Mouse (Mus musculus): ENCODE results near the gene Ebf1. TPM values are rescaled to one million over a fixed set of nuclear protein-coding genes. Genes with fewer than 3 reads are reported as not detected.

Gene Ebf1
- total RNA-seq, 1 experiment from 2014 or later = 184 TPM

DNA sequence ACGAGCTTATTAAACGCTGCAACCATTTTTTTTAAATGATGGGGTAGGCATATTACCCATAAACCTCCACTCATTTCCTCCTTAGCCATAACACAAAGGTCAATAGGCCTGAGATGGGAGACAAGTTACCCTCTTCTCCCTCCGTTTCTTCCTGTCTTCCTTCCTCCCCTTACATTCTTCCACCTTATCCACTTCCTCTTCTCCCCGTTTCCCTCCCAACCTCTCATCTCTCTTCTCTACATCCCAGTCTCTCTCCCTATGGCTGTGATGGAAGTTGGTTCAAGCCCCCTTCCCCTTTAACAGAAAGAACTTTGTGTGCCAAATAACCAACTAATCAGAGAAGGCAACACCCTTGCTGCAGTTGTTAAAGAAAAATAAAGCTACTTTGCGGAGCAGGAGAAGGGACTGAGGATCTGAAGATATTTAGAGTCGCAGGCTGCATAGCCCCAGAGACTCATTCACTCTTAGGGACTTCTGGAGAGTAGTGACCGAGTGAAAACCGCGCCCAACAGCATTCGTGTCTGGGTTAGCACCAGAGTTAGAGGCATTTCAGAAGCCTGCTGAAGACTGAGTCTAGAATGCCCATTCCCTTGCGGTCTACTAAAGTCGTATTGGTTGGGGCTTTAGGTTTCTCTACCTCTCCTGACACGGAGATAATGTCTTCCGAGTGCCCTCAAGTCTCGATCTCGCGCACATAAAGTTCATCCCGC lies 884 bp upstream of the Ebf1 start:
- no peak for ATAC-seq (ENCODE audit: extremely low read depth, insufficient number of reproducible peaks, low FRiP score, poor library complexity, severe bottlenecking)

DNA sequence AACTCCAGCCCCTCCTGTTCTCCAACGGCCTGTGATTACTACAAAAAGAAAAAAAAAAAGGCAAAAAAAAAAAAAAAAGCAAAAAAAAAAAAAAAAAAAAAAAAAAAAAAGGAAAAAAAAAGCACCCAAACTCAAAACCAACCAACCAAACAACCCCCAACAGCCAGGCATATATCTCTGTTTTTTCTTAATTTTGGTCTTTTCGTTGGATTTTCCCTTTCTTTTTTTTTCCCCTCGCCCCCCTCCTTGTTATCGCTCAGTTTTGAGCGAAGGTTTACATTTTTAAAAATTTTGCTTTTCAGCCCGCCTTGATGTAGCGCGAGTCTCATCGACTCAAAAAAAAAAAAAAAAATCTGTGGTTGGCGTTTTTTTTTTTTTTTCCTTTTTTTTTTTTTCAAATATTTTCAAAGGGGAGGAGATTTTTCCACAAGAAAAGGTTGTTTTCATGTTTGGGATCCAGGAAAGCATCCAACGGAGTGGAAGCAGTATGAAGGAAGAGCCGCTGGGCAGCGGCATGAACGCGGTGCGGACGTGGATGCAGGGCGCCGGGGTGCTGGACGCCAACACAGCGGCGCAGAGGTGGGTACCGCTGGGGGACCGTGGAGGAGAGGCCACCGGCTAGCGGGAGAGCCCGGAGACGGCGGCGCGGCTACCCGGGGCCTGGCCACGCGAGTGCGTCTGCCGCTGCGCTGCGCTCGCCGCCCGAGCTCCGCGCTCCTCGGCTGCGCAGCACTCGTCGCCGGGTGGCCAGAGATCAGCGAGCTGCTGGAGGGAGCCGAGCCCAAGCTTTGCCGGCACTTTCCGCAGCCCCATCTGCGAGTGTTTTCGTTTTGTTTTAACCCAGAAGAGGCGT lies 843 bp downstream of the Ebf1 start:
- no peak for ATAC-seq (ENCODE audit: extremely low read depth, insufficient number of reproducible peaks, low FRiP score, poor library complexity, severe bottlenecking)

DNA sequence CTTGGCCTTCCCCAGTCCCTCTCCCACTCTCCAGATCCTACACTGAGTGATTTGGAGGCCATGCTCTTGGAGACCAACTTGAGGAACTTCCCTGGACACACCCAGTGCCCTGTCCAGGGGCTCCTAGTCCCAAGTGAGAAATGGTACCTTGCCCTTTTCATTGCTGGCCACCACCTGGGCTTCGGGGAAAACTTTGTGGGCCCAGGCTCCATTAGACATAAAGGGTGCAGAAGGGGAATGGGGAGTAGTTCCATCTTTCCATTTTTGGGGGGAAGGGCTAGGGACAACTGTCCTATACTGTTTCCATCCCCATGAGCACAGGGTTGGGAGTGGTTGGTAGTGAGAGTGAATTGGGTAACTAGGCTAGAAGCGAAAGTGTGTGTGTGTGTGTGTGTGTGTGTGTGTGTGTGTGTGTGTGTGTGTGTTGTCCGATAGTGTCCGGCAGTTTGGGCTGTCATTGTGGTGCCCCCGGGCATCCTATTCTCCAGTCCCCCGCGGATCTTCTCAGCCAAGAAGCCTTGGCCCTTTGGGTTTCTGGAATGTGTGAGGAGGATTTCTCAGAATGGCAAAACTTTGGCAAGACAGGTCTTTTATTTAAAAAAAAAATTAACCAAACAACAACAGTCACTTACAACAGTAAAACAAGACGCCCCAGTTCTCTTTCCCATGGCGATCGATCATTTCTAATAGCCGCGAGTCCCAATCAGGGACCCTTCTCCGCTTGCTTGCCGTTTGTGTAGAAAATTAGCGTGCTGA lies 2.2 kb downstream of the Ebf1 start:
- ATAC-seq (ENCODE audit: extremely low read depth, insufficient number of reproducible peaks, low FRiP score, poor library complexity, severe bottlenecking) = no peak

DNA sequence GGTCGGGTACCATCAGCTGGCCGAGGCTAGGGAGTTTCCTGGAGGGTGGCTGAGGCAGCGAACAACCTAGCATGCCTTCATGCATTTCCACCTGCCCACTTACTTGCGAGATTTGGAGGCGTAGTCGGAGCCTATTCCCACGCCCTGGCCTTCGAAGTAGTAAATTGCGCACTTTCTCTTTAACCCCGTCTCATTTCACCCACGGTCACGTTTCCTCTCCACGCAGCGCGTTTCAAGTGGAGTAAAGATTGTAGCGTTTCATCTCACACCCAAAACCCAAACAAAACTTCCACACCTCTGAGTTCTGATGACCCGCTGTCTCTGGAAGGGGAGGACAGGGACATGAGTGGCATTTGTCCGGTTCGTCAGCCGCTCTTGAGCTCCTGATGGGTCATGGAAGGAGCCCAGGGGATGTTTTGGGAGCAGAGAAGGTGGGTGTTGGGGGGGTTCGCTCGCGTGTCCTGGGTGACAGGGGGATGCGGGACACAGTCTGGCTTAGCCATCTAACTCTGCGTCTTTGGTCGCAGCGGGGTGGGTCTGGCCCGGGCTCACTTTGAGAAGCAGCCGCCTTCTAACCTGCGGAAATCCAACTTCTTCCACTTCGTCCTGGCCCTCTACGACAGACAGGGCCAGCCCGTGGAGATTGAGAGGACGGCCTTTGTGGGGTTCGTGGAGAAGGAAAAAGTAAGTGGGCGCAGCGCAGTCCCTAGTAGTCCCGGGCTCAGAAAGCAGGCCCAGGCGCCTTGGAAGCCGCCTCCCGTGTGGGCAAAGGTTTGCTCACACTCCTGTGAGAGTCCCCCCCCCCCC lies 3.0 kb downstream of the Ebf1 start:
- no peak for ATAC-seq (ENCODE audit: extremely low read depth, insufficient number of reproducible peaks, low FRiP score, poor library complexity, severe bottlenecking)

DNA sequence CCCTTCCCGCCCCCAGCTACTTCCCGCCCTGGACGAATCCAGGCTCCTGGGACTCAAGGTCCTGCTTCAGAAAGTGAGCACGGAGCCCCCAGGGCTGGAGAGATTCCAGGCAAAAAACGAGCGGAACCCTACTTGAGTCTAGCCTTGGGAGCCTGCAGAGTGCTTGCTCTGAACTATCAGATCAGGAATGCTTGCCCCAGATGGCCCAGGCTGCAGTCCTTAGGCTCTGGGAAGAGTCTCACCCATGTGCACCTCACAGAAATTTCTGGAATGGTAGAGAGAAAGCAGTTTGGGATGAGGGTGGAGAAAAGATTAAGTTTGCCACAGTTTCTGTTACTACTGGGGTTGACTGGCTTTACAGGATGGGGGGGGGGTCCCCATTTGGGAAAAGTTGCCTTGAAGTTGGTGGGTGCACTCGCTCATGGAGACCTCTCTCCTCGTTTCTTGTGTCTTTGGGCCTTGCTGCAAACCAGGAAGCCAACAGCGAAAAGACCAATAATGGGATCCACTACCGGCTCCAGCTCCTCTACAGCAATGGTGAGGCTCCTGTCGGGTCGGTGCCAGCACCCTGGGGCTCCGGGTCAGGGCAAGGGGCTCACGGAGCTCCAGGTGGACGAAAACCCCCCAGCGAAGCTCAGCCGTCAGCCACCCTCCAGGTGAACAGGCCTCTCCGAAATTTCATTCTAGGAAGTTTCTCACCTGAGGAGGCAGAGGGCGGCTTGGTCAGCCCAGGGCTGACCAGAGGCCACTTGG lies 3.8 kb downstream of the Ebf1 start:
- ATAC-seq (ENCODE audit: extremely low read depth, insufficient number of reproducible peaks, low FRiP score, poor library complexity, severe bottlenecking) = no peak

DNA sequence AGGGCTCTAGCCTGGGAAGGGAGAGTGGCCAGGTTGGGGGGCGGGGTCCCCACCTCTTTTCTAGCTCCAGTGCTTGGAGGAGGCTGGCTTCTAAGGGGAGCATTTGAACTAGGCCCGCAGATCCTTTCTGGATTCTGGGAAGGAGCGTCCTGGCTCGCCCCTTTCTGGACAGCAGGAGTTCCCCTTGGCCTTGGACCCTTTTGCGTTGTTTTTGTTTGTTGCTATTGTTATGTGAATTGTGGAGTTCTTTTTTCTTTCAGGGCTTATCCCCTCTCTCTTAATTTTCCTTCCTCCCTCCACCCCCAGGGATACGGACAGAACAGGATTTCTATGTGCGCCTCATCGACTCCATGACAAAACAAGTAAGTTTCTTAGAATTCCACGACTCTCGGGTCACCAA lies 4.5 kb downstream of the Ebf1 start:
- no peak for ATAC-seq (ENCODE audit: extremely low read depth, insufficient number of reproducible peaks, low FRiP score, poor library complexity, severe bottlenecking)

DNA sequence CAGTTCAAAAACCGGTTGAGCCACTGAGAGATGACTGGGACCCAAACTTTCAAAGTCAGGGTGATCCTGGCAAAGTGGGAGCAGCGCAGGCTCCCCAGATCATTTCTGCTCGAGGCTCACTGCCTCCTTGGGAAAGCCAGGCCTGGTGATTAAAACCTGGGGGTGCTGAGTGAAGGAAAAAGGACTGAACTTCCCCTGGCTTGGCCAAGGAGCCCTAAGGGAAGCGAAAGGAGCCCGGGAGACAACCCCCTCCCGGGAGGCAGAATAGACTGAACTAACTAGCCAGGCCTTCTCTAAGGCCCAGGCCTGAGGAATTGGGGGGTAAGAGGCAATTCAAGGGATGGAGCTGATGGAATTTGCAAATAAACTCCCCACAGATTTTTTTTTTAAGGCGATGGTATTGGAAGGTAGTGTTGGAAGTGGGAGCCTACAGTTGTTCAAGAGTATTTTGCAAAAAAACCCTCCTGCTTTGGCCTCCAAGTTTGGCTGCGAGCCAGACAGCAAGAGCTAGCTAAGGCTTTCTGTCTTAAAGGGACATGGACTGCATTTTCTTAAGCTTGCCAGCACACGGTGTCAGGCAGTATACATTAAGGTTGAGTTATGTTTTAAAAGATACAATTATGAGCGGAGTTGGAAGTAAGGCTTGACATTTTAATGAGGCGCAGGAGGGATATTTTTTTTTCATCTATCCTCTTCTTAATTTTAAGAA lies 5.1 kb downstream of the Ebf1 start:
- ATAC-seq (ENCODE audit: extremely low read depth, insufficient number of reproducible peaks, low FRiP score, poor library complexity, severe bottlenecking) = no peak

DNA sequence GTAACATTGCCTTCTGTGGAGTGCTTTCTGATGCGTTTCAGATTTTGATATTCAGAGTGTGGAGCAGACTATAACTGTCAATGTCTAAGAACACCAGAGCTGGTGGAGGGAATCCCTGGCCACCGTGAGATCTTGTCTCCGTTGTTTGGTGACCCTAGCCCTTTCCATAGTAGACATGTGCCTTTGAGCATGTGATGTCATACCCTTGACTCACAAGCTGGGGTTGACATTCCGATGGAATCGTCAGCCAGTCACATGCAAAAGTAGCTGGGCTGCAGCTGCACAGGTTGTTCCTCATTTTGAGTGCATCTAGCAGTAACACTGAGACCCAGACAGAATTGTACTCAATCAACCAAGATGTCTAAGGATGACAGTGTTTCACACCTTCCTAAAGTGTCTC lies 7.4 kb downstream of the Ebf1 start:
- peak; percentile 85 for ATAC-seq (ENCODE audit: extremely low read depth, insufficient number of reproducible peaks, low FRiP score, poor library complexity, severe bottlenecking)

DNA sequence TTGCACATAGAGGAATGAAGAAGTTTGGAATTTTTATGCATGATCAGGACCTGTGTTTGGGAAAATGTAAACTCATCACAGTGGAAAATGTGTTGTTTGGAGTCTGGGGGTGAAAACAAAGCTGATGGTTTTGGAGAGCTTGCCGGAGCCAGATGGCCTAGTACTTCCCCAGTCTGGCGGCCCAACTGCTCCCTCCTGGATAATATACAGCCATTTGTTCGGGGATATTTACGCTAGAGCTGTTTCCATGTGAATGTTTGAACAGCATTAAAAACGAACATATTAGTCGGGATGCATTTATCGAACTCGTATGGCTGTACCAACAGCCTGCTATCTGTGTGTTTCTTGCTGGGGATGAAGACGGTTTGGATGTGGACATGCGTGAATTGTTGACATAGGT lies 8.9 kb downstream of the Ebf1 start:
- no peak for ATAC-seq (ENCODE audit: extremely low read depth, insufficient number of reproducible peaks, low FRiP score, poor library complexity, severe bottlenecking)

DNA sequence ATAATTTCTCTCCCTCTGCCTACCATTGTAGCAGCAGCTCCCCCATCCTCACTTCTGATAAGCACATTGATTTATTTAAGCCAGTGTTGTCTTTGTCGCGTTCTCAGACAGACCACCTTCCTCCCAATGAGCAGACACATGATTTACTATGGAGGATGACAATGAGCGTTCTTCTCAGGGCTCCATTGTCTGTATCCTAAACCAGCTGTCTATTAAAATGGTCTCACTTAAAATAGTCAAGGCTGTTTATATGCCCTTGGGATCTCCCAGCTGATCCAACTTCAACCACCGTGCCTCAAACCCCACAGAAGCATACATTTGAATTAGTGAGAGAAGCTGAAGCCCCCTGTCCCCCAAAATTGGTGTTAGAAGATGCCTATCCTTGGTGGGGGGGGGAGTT lies 11.3 kb downstream of the Ebf1 start:
- no peak for ATAC-seq (ENCODE audit: extremely low read depth, insufficient number of reproducible peaks, low FRiP score, poor library complexity, severe bottlenecking)

DNA sequence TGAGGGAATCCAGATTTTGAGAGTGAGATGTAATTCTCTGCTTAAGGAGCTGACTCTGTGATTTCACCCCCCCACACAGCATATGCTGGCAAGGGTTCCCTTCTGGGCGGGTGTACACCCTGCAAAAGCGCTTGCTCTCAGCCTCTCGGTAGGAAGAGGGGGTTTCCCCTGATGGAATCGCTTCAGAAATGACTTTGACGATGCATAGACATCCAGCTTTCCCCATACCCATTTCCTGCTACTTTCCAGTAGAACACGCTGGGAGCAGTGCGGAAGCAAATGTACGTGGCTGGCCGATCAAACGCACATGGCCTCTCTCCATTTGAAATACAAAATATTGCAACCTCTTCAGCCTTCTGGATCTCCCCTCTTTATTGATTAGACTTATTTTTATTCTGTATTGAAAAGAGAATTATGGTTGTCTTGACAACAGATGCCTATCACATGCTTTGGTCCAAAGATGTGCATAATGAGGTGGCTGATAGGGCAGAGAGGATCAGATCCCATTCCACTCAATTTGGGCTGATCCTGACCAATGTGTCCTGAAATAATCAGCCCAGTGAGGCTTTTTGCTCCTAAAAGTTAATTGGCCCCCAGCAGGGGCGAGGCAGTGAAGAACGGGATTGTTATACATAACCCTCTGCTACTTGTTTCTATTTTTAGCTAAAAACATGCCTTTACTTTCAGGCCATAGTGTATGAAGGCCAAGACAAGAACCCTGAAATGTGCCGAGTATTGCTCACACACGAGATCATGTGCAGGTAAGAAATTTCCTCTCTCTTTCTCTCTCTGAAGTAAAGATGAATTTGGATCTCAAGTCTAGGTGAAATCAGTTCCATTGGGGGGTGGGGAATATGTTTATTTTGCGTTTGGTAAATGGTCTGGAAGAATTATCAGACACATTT lies 15.2 kb downstream of the Ebf1 start:
- ATAC-seq (ENCODE audit: extremely low read depth, insufficient number of reproducible peaks, low FRiP score, poor library complexity, severe bottlenecking) = no peak

DNA sequence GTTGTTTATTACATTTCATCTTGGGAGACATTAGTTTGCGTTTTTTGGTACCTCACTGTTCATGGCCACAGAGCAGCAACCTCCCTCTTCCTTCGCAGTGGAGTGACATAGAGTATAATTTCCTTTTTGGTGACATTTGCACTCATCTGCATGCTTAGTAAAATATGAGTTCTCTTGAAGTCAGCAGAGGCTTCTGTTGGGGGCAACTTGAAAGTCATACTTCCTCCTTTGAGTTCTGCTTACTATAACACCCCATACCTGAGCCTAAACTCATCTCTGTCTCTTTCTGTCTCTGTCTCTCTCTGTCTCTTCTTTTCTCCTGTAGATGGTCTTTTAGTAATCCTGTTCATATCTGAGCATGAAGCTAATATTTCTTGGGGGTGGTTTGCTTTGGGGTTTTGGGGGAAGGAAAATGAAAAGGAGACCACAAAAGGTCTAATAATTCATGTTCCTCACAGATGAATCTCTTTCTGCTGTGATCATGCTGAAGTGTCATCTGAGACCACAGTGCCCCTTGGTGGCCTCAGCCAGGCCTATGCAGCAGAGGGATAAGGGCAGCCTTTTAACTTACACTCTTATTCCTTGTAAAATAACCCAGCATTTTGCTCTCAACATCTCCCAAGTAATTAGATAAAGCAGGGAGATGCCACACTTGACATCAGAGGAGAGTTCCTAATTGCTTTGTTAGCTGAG lies 16.0 kb downstream of the Ebf1 start:
- peak; percentile 51; the same call in 1 of the 2 replicates for ATAC-seq (ENCODE audit: extremely low read depth, insufficient number of reproducible peaks, low FRiP score, poor library complexity, severe bottlenecking)

DNA sequence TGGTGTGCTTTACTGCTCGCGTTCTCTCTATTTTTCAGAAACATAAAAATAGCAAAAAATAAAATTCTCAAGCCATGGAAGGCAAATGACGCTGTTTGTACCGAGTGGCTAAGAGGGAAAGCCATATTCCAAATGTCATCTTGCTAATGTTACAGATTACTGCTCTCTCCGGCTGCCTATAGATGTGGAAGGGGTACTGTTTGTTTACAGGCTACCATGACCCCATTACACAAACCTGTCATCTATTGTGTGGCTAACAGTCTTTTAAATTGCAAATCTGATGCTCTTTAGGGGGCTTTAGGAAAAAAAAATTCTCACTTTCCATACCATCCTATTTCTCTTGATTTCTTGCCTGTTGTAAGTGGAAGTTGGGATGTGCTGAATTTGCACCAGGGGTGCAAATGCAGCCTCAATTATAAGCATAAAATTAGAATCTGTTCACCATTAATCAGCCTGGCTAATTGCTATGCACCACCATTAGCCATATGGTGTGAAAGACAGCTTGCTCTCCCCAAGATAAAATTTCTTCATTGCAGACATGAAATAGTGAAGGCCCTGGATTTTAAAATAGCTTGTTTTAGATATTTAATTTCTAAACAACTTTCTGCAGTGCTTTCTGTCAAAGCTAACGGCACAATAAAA lies 17.6 kb downstream of the Ebf1 start:
- ATAC-seq (ENCODE audit: extremely low read depth, insufficient number of reproducible peaks, low FRiP score, poor library complexity, severe bottlenecking) = no peak

DNA sequence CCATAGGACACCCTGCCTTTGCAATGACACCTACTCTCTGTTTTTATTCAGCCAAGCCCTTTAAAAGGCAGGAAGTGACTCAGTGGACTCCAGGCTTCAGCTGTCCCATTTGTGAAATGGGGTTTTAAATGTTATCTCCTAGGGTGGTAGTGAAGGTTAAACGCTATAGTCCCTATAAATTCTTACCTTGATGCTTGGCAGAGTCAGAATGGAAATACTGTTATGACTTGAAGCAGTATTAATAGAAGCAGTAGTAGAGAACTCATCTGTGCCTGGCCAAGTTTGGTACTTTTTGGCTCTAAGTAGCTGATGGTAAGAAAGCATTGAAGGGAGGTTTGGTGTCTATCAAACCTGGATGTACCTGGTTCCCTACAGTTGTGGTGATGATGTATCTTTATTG lies 19.1 kb downstream of the Ebf1 start:
- ATAC-seq (ENCODE audit: extremely low read depth, insufficient number of reproducible peaks, low FRiP score, poor library complexity, severe bottlenecking) = no peak

DNA sequence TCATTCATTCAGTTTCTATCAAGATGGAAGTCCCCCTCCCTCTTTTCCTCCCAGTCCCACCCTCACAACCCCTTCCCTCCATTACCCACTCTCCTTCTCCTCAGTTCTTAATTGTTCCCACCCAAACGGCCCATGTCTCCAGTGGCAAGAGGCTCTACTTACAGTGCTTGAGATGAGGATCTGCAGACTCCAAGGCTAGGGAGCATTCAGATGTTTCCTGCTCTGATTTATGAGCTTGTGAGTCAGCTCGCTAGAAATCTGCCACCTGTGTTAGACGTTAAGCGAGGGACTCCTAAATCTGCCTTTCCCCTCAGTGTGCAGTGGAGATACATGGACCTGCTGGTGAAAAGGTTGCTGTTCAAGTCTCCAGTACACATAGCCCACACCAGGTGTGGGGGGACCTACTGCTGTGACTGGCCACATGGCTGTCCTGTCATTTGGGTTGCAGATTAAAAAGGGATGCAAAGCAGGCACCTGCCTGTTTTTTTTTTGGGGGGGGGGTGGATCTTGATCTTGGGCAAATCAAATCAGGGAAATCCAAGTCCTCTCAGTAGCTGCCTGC lies 21.2 kb downstream of the Ebf1 start:
- no peak for ATAC-seq (ENCODE audit: extremely low read depth, insufficient number of reproducible peaks, low FRiP score, poor library complexity, severe bottlenecking)

DNA sequence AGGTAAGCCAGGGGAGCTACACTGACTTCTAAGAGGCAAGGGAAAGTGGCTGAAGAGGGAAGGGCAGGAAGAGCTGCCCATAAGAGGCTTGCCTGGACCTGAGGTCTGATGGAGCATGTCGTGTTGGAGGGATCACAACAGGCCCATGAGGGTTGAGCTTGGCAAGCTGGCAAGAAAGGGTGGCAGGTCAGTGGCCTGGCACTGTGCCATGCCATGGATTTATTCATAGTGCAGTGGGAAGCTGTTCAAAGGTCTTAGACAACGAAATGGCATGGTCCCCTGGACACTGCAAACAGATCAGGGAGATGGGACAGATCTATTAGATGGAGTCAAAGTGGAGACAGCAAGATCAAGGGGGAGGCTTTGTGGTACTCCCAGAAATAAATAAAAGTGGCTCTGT lies 24.4 kb downstream of the Ebf1 start:
- ATAC-seq (ENCODE audit: extremely low read depth, insufficient number of reproducible peaks, low FRiP score, poor library complexity, severe bottlenecking) = no peak

All from neutrophil, adult 5-6 weeks (primary cell).